Mouse (Mus musculus) C2C12 (cell line): Measurements from ENCODE around the gene Pecr.

Experiments
- CTCF ChIP-seq: IDR thresholded peaks from one replicate; pipeline ENCODE4 v1.5.1; 2011; ENCODE audit not compliant: control insufficient read depth, insufficient read depth, insufficient read length
- MYOG ChIP-seq: IDR thresholded peaks from one replicate; pipeline ENCODE4 v1.6.1; 2011; ENCODE audit not compliant: control insufficient read depth, insufficient read length; ENCODE audit errors: extremely low read depth
- USF1 ChIP-seq: IDR thresholded peaks from one replicate; pipeline ENCODE4 v1.6.1; 2011; ENCODE audit warnings: low read depth, mild to moderate bottlenecking, control low read depth, moderate library complexity

GRCm38 (mm10) chr1:72288527-72289150, 4.5 kb upstream of the Pecr start:
- TF ChIP-seq MYOG, result no peak
- TF ChIP-seq USF1, result no peak
- TF ChIP-seq CTCF, result no peak
